Mouse (Mus musculus) heart, postnatal 4 days (tissue): ENCODE data around the gene Gapvd1. TPM values are rescaled to one million over a fixed set of nuclear protein-coding genes. Genes with fewer than 3 reads are reported as not detected.

Experiments
- DNase-seq: peaks from one replicate; pipeline ENCODE4 v3.0.0; 2021
- total RNA-seq, 2 experiments: library from RNA; stranded (reverse); gene quantifications; 2 replicates each; pipeline ENCODE4 v1.2.3; 2021

Gene Gapvd1
- total RNA-seq, 2 experiments from 2014 or later, result 53.5 to 59.8 TPM

- DNase-seq, result no peak
Observed at GRCm38 (mm10) chr2:34632051-34632450, 123.0 kb downstream of the Gapvd1 start.

- no peak for DNase-seq
Observed at GRCm38 (mm10) chr2:34630445-34630844, 124.6 kb downstream of the Gapvd1 start.

DNA sequence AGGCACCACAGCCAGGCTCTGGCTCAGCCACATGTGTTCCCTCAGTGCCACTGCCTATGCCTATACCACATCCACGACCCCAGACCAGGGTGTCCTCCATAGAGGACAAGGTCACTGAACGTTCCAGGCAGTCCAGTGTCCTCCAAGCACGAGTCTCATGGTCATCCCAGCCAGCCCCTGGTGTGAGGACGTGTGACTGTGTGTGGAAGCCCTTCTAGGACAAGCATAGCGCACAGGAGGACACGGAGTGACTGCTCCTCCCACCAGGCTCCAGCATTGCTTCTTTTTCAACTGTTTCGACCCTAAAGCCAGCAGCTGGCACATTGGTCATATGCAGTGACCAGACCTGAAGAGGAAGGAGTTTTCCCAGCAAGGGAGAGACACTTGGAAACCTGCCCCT lies 125.3 kb downstream of the Gapvd1 start:
- DNase-seq, result no peak

DNA sequence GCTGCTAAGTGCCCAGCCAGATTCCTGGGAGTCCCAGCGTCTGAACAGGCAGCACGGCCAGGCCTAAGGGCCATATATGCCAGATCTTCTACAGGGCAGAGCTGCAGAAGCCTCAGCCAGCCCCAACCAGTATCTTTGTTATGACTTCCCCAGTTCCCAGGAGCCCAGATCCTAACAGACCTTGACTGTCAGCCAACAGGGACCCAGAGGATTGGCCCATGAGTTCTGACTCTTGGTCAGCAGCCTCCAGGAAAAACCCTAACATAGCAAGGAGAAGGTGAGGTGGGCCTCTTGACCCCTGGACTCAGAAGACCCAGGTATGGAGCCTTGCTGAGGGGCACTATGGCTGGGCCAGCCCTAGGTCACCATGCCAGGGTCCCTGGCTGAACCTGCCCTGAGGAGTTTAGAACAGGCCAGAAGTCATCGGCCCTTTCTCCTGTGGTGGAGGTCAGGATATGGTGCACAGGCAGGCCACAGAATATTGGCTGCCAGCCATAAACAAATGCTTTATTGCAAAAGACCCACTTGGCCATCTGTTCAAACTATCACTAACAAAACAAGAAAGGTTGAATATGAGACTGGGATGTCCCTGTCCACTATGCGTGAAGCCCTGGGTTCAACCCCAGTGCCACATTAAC lies 126.0 kb downstream of the Gapvd1 start:
- DNase-seq, result no peak

- peak; percentile 51 for DNase-seq
Observed at GRCm38 (mm10) chr2:34627328-34628226, 127.5 kb downstream of the Gapvd1 start.

Other genes with a start within 250 kb of the Gapvd1 start
- 100 to 1,000 TPM; 417 to 448 TPM for gene Hspa5, start 16.7 kb upstream of the Gapvd1 start, total RNA-seq
- 10 to 100 TPM; 16.2 to 18.4 TPM for gene Rabepk, start 44.7 kb upstream of the Gapvd1 start, total RNA-seq
- 10 to 100 TPM; 56.9 to 61.8 TPM for gene Fbxw2, start 71.1 kb upstream of the Gapvd1 start, total RNA-seq
- gene Gm34653, start 77.8 kb upstream of the Gapvd1 start, total RNA-seq, result not detected
- gene Cutal, start 119.2 kb upstream of the Gapvd1 start, total RNA-seq, result under 1 TPM; 0.41 to 0.90 TPM
- gene Psmd5, start 119.7 kb upstream of the Gapvd1 start, total RNA-seq, result 10 to 100 TPM; 17.1 to 17.7 TPM
- 1 to 10 TPM; 6.2 to 6.6 TPM for gene Phf19, start 158.8 kb upstream of the Gapvd1 start, total RNA-seq
- gene Traf1, start 206.5 kb upstream of the Gapvd1 start, total RNA-seq, result 1 to 10 TPM in 1 of 2 experiments, under 1 TPM in 1; 0.41 to 1.7 TPM